Mouse (Mus musculus) liver, embryonic 14 days (tissue): ENCODE results near the gene Fam243. TPM values are rescaled to one million over a fixed set of nuclear protein-coding genes. Genes with fewer than 3 reads are reported as not detected.

Experiments used
- polyA plus RNA-seq: library from polyadenylated mRNA; depleted of rRNA; stranded (reverse); fragments of >200 nt; gene quantifications from 2 replicates; pipeline ENCODE4 v1.2.3, GENCODE M21; 2012; rRNA removed

Fam243 gene
- not detected in 2 replicates for polyA plus RNA-seq

GRCm38 (mm10) chr16:92321341-92321740 is at the start of gene Fam243:
Gene Fam243, minus strand, starts transcription at chr16:92321441.

GRCm38 (mm10) chr16:92359229-92359628 is 38.0 kb upstream of the Fam243 start, which contains the start of gene Kcne1:
Gene Kcne1, minus strand, starts transcription at chr16:92359468.

GRCm38 (mm10) chr16:92300649-92301411 is 20.4 kb downstream of the Fam243 start, which contains the start of gene Smim11:
Gene Smim11, plus strand, starts transcription at chr16:92301286.

GRCm38 (mm10) chr16:92292101-92292500 is 29.1 kb downstream of the Fam243 start, which contains the start of gene Kcne2:
Gene Kcne2, plus strand, starts transcription at chr16:92292389.

Other genes starting within 250 kb of the Fam243 start
- 0.03 TPM in 1 of 2 replicates, not detected in the other for gene Kcne2, start 29.1 kb downstream of the Fam243 start, polyA plus RNA-seq
- 25.5 and 26.2 TPM in 2 replicates for gene Smim11, start 20.2 kb downstream of the Fam243 start, polyA plus RNA-seq
- not detected in 2 replicates for gene Kcne1, start 38.0 kb upstream of the Fam243 start, polyA plus RNA-seq
- 6.4 and 6.8 TPM in 2 replicates for gene Rcan1, start 149.4 kb upstream of the Fam243 start, polyA plus RNA-seq
- gene Clic6, start 164.3 kb upstream of the Fam243 start, polyA plus RNA-seq: 0.24 and 0.29 TPM in 2 replicates